Mouse (Mus musculus) adrenal gland, adult 2 months (tissue): ENCODE results near the gene Cbfb. TPM values are rescaled to one million over a fixed set of nuclear protein-coding genes. Genes with fewer than 3 reads are reported as not detected.
A peak's percentile ranks its signal among the peaks of the same experiment; 100 is the strongest.
"Not testable (repeated sequence)": the region's sequence is repeated elsewhere in the genome, so short reads cannot be mapped to it uniquely, and the experiment has no call there.

Experiments used
- DNase-seq: peaks from one replicate; pipeline ENCODE4 v3.0.0; 2021
- polyA plus RNA-seq: library from polyadenylated mRNA; depleted of rRNA; stranded (reverse); fragments of >200 nt; gene quantifications from 2 replicates; pipeline ENCODE4 v1.2.3, GENCODE M21; 2012
- total RNA-seq, 2 experiments: library from RNA; stranded (reverse); gene quantifications; 2 replicates each; pipeline ENCODE4 v1.2.3; 2021

Cbfb gene
- total and polyA plus RNA-seq, 3 experiments: 9.3 to 80.0 (median 68.2) TPM

GRCm38 (mm10) chr8:105178211-105178800, 7.8 kb downstream of the Cbfb start:
- DNase-seq: no peak

- DNase-seq: no peak
These were observed 11.7 kb downstream of the Cbfb start for GRCm38 (mm10) chr8:105182201-105182600.

GRCm38 (mm10) chr8:105186467-105187005, 16.1 kb downstream of the Cbfb start:
- no peak for DNase-seq

GRCm38 (mm10) chr8:105192182-105192581, 21.7 kb downstream of the Cbfb start:
- DNase-seq: no peak

- no peak for DNase-seq
These were observed 35.3 kb downstream of the Cbfb start for GRCm38 (mm10) chr8:105205748-105206147.

GRCm38 (mm10) chr8:105206766-105207275, 36.3 kb downstream of the Cbfb start:
- no peak for DNase-seq

- no peak for DNase-seq
These were observed 37.3 kb downstream of the Cbfb start for GRCm38 (mm10) chr8:105207675-105208273.

GRCm38 (mm10) chr8:105209153-105210110, 39.0 kb downstream of the Cbfb start:
- DNase-seq: no peak

GRCm38 (mm10) chr8:105214104-105214503, 43.6 kb downstream of the Cbfb start:
- no peak for DNase-seq

GRCm38 (mm10) chr8:105217926-105218522, 47.5 kb downstream of the Cbfb start:
- no peak for DNase-seq

GRCm38 (mm10) chr8:105223850-105224249, 53.4 kb downstream of the Cbfb start:
- peak; percentile 19 for DNase-seq

- DNase-seq: peak; percentile 97
These were observed 54.2 kb downstream of the Cbfb start, which contains the start of gene D230025D16Rik for GRCm38 (mm10) chr8:105224413-105225271. D230025D16Rik (plus strand) TSS chr8:105225145.

GRCm38 (mm10) chr8:105225272-105225593, 54.8 kb downstream of the Cbfb start:
- DNase-seq: no peak

- DNase-seq: peak; percentile 13
These were observed 55.4 kb downstream of the Cbfb start for GRCm38 (mm10) chr8:105225917-105226316.

GRCm38 (mm10) chr8:105231503-105232320, 61.2 kb downstream of the Cbfb start:
- DNase-seq: no peak

GRCm38 (mm10) chr8:105232321-105232693, 61.8 kb downstream of the Cbfb start:
- DNase-seq: not testable (repeated sequence)

- no peak for DNase-seq
These were observed 62.9 kb downstream of the Cbfb start for GRCm38 (mm10) chr8:105233126-105233935.

GRCm38 (mm10) chr8:105235206-105235605, 64.7 kb downstream of the Cbfb start:
- DNase-seq: no peak
